Comparison of ENCODE assay signal across 8 mouse cellular contexts in genomic region chr16:17744536-17744935, GRCm38 (mm10). TPM values are rescaled to one million over a fixed set of nuclear protein-coding genes. Genes with fewer than 3 reads are reported as not detected.
A peak's percentile ranks its signal among the peaks of the same experiment; 100 is the strongest.
DNase-seq lines count a peak whose midpoint lies in the region; ATAC-seq lines count a peak whose summit lies in the region.

No protein-coding gene starts in this region.

- ATAC-seq in erythroid progenitor cell, adult 5-6 weeks (replicated peaks; ENCODE audit: low FRiP score, poor library complexity, severe bottlenecking): peak; percentile 73; the same call in 1 of the 2 replicates
- ATAC-seq in megakaryocyte, adult 5-6 weeks (ENCODE audit: poor library complexity, severe bottlenecking): no peak

- DNase-seq in heart, postnatal 4 days: peak; percentile 38
- no peak for DNase-seq in heart, adult 9 months (ENCODE audit: low spot score in 2 of 2)
- peak; percentile 51 for DNase-seq in CD4-positive helper T cell, adult 2 months (ENCODE audit: low read depth, low spot score)
- DNase-seq in MEL-GATA-1-ER (ENCODE audit: extremely low read depth, low read depth): peak; percentile 73
- DNase-seq in naive thymus-derived CD4-positive, alpha-beta T cell, adult 2 months (ENCODE audit: low read depth): peak; percentile 75
- DNase-seq in layer of hippocampus, adult 9-11 months: no peak

RNA-seq across cellular contexts. Expression of gene Med15, which starts 11.8 kb away (rescaled TPM):
- 10 to 100 TPM; 40.4 to 44.4 TPM for total RNA-seq in heart, postnatal 4 days (2021)
- total RNA-seq in erythroid progenitor cell, adult 5-6 weeks (2015; ENCODE audit: low replicate concordance): 55.1 and 70.8 TPM in 2 replicates
- total RNA-seq in erythroid progenitor cell, adult 5-6 weeks (2017; ENCODE audit: low replicate concordance): 57.3 and 60.2 TPM in 2 replicates
- 61.4 and 67.1 TPM in 2 replicates for total RNA-seq in megakaryocyte, adult 5-6 weeks (2015)
- total RNA-seq in megakaryocyte, adult 5-6 weeks (2017): 28.6 and 49.3 TPM in 2 replicates

RNA-seq across cellular contexts. Expression of gene Klhl22, which starts 14.9 kb away (rescaled TPM):
- total RNA-seq in heart, postnatal 4 days (2021): 10 to 100 TPM; 24.6 to 25.1 TPM
- 4.2 and 5.4 TPM in 2 replicates for total RNA-seq in erythroid progenitor cell, adult 5-6 weeks (2015; ENCODE audit: low replicate concordance)
- total RNA-seq in erythroid progenitor cell, adult 5-6 weeks (2017; ENCODE audit: low replicate concordance): 3.7 and 3.9 TPM in 2 replicates
- 5.0 and 6.9 TPM in 2 replicates for total RNA-seq in megakaryocyte, adult 5-6 weeks (2015)
- total RNA-seq in megakaryocyte, adult 5-6 weeks (2017): 7.0 and 8.3 TPM in 2 replicates

RNA-seq across cellular contexts. Expression of gene Scarf2, which starts 52.5 kb away (rescaled TPM):
- total RNA-seq in heart, postnatal 4 days (2021): 10 to 100 TPM; 16.6 to 17.7 TPM
- total RNA-seq in erythroid progenitor cell, adult 5-6 weeks (2015; ENCODE audit: low replicate concordance): 0.42 TPM in 1 of 2 replicates, not detected in the other
- total RNA-seq in erythroid progenitor cell, adult 5-6 weeks (2017; ENCODE audit: low replicate concordance): not detected in 2 replicates
- 0.07 TPM in 1 of 2 replicates, not detected in the other for total RNA-seq in megakaryocyte, adult 5-6 weeks (2015)
- not detected in 2 replicates for total RNA-seq in megakaryocyte, adult 5-6 weeks (2017)

Comparison
In these comparisons a context has a peak if more than half of its experiments do, and no peak if none do; other contexts are left out.
1. DNase-seq: peak in heart, postnatal 4 days (single experiment), CD4-positive helper T cell, adult 2 months (single experiment), MEL-GATA-1-ER (single experiment) and naive thymus-derived CD4-positive, alpha-beta T cell, adult 2 months (single experiment); none in heart, adult 9 months (0 of 2) and layer of hippocampus, adult 9-11 months (single experiment).
2. RNA of gene Scarf2, which starts 52.5 kb away (total RNA-seq): 16.6 to 17.7 TPM in heart, postnatal 4 days; 0.42 TPM in erythroid progenitor cell, adult 5-6 weeks and 0.07 TPM in megakaryocyte, adult 5-6 weeks; every median in the first group is over 10 times any median in the second.